ENCODE assay signal across 10 mouse cellular contexts in genomic region chr12:105022141-105022540, GRCm38 (mm10). TPM values are rescaled to one million over a fixed set of nuclear protein-coding genes. Genes with fewer than 3 reads are reported as not detected.
DNase-seq lines count a peak whose midpoint lies in the region; ATAC-seq and TF ChIP-seq lines count a peak whose summit lies in the region.
"Had no signal": no experiment of that assay in that cellular context is flagged by ENCODE, and none has a peak within 500 bp of the region (broad histone marks: within the 10 kb centered on the region; RNA-seq: fewer than 3 reads in every experiment).

No protein-coding gene starts in this region.

- no peak for TF ChIP-seq CTCF in ES-Bruce4 (IDR thresholded peaks at IDR 0.05; ENCODE audit: low read depth, low read length)

- intact Hi-C loops in left cerebral cortex, postnatal 4 days (cut with DNase I) = no loop called here
- intact Hi-C loops in left cerebral cortex, postnatal 10 days (cut with DNase I) = no loop called here

- H3K4me2 ChIP-seq in kidney, embryonic 15.5 days = no peak overlapping the region
- H3K4me2 ChIP-seq: heart, embryonic 13.5 days had no signal

- no peak for TF ChIP-seq POLR2A in ES-Bruce4 (IDR thresholded peaks at IDR 0.05; ENCODE audit: insufficient read depth, low read length)

- no peak for ATAC-seq in kidney, embryonic 15.5 days (replicated peaks; ENCODE audit: low FRiP score)
- ATAC-seq: hindbrain, postnatal 0 days had no signal

- no peak overlapping the region for H3K9ac ChIP-seq in ES-Bruce4 (ENCODE audit: low read depth, poor library complexity, severe bottlenecking)
- no peak overlapping the region for H3K9ac ChIP-seq in kidney, embryonic 15.5 days
- H3K9ac ChIP-seq: heart, embryonic 13.5 days had no signal

- no peaks in the 10 kb centered on the region for H3K9me3 ChIP-seq in ES-Bruce4 (replicated peaks; ENCODE audit: control insufficient read depth, insufficient read depth, low read length, poor library complexity, severe bottlenecking)
- H3K9me3 ChIP-seq in kidney, embryonic 15.5 days (replicated peaks) = peaks cover 11% of the 10 kb centered on the region; the same call in 1 of the 2 replicates

- H3K27ac ChIP-seq in ES-Bruce4 (ENCODE audit: insufficient read depth, low read length) = no peak overlapping the region
- H3K27ac ChIP-seq in kidney, embryonic 15.5 days = no peak overlapping the region
- H3K27ac ChIP-seq: heart, embryonic 13.5 days; hindbrain, postnatal 0 days had no signal

- no peaks in the 10 kb centered on the region for H3K4me1 ChIP-seq in ES-Bruce4 (ENCODE audit: control insufficient read depth, insufficient read depth, low read length)
- H3K4me1 ChIP-seq in kidney, embryonic 15.5 days = peaks cover 4% of the 10 kb centered on the region; the same call in 1 of the 2 replicates

- H3K27me3 ChIP-seq in ES-Bruce4 (ENCODE audit: control insufficient read depth, insufficient read depth, low read length, poor library complexity, severe bottlenecking) = no peaks in the 10 kb centered on the region
- H3K27me3 ChIP-seq in kidney, embryonic 15.5 days = no peaks in the 10 kb centered on the region
- H3K27me3 ChIP-seq: heart, embryonic 13.5 days had no signal

- no peak overlapping the region for H3K4me3 ChIP-seq in ES-Bruce4 (ENCODE audit: low read depth, low read length)
- H3K4me3 ChIP-seq in kidney, embryonic 15.5 days (replicated peaks) = no peak overlapping the region
- H3K4me3 ChIP-seq: heart, embryonic 13.5 days had no signal

- 0 out of 2 replicates have a peak, but pooled peaks have one; percentile 27 for TF ChIP-seq EP300 in ES-Bruce4 (IDR thresholded peaks at IDR 0.05; ENCODE audit: insufficient read depth, low read depth, low read length)

- 48% methylated on average over 7 of the region's 7 CpGs for WGBS in kidney, embryonic 15.5 days

- no peaks in the 10 kb centered on the region for H3K36me3 ChIP-seq in ES-Bruce4 (ENCODE audit: control insufficient read depth, insufficient read depth, low read length, poor library complexity, severe bottlenecking)
- H3K36me3 ChIP-seq in kidney, embryonic 15.5 days = no peaks in the 10 kb centered on the region

- peak; percentile 75 for DNase-seq in left cerebral cortex, postnatal 4 days
- no peak for DNase-seq in left cerebral cortex, postnatal 10 days (ENCODE audit: extremely low spot score in 1 of 2, low spot score in 2 of 2)
- DNase-seq in induced T-regulatory cell, adult 2 months (ENCODE audit: low read depth) = peak; percentile 81
- DNase-seq in thymus, postnatal 10 days (ENCODE audit: low spot score in 2 of 2) = peak; percentile 66 to 69
- DNase-seq in gastrocnemius, adult 18-20 months (ENCODE audit: low spot score) = no peak
- DNase-seq: lung, postnatal 36 days had no signal

RNA-seq across cellular contexts. Expression of gene Glrx5, which starts 10.3 kb away (rescaled TPM):
- total RNA-seq in left cerebral cortex, postnatal 4 days (2021) = 10 to 100 TPM; 50.6 to 56.2 TPM
- total RNA-seq in left cerebral cortex, postnatal 10 days (2021) = 10 to 100 TPM; 62.9 to 65.1 TPM
- 36.4 and 38.7 TPM in 2 replicates for polyA plus RNA-seq in ES-Bruce4 (2011; ENCODE audit: insufficient read depth, insufficient read length, low read depth, missing spikeins)
- total RNA-seq in gastrocnemius, adult 18-20 months (2021) = 10 to 100 TPM; 54.6 to 57.3 TPM
- polyA plus RNA-seq in kidney, embryonic 15.5 days (2015; fragmentation: Nextera tagmentation; extraction: Ambion mirVana) = 159 and 184 TPM in 2 replicates

RNA-seq across cellular contexts. Expression of gene Syne3, which starts 12.5 kb away (rescaled TPM):
- 1 to 10 TPM in 1 of 2 experiments, under 1 TPM in 1; 0.82 to 1.4 TPM for total RNA-seq in left cerebral cortex, postnatal 4 days (2021)
- total RNA-seq in left cerebral cortex, postnatal 10 days (2021) = under 1 TPM; 0.79 to 0.81 TPM
- 1.2 and 1.9 TPM in 2 replicates for polyA plus RNA-seq in ES-Bruce4 (2011; ENCODE audit: insufficient read depth, insufficient read length, low read depth, missing spikeins)
- total RNA-seq in gastrocnemius, adult 18-20 months (2021) = 1 to 10 TPM; 3.6 to 4.3 TPM
- 0.82 TPM in 2 replicates for polyA plus RNA-seq in kidney, embryonic 15.5 days (2015; fragmentation: Nextera tagmentation; extraction: Ambion mirVana)

Comparison
In these comparisons a context has a peak if more than half of its experiments do, and no peak if none do; other contexts are left out.
1. DNase-seq: peak in left cerebral cortex, postnatal 4 days (single experiment), induced T-regulatory cell, adult 2 months (single experiment) and thymus, postnatal 10 days (2 of 2); none in left cerebral cortex, postnatal 10 days (0 of 2) and gastrocnemius, adult 18-20 months (single experiment).